In the genomic region with DNA sequence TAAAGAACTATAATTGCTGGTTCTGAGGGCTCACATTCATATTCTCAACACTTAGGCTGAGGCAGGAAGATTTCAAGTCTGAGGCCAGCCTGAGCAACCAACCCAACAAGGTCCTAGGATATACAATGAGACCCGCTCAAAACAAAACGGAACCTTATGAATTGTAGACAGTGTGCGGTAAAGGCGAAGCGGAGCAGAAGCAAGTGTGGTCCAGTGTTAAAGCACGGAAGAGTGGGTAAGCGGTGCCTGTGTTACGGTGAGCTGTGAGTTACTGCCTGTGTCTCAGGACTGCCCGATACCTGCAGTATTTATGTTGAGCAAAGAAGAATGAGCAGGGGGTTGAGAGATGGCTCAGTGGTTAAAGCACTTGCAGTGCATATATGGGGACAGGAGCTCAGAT, we compare ENCODE assay signal across 19 mouse cellular contexts.
"Had no signal": no experiment of that assay in that cellular context is flagged by ENCODE, and none has a peak within 500 bp of the region (broad histone marks: within the 10 kb centered on the region; RNA-seq: fewer than 3 reads in every experiment).

No protein-coding gene starts in this region.

- H3K9ac ChIP-seq: heart, embryonic 13.5 days; heart, embryonic 15.5 days; hindbrain, embryonic 13.5 days; hindbrain, embryonic 15.5 days; kidney, embryonic 15.5 days; limb, embryonic 13.5 days; limb, embryonic 15.5 days; liver, embryonic 12.5 days; liver, embryonic 14.5 days had no signal

- H3K36me3 ChIP-seq: heart, embryonic 13.5 days; heart, embryonic 15.5 days; hindbrain, embryonic 13.5 days; hindbrain, embryonic 15.5 days; kidney, embryonic 15.5 days; limb, embryonic 13.5 days; limb, embryonic 15.5 days had no signal

- H3K4me3 ChIP-seq: heart, embryonic 13.5 days; heart, embryonic 15.5 days; hindbrain, embryonic 13.5 days; hindbrain, embryonic 15.5 days; kidney, embryonic 15.5 days; limb, embryonic 13.5 days; limb, embryonic 15.5 days; liver, embryonic 12.5 days had no signal

- H3K27me3 ChIP-seq: heart, embryonic 13.5 days; heart, embryonic 15.5 days; hindbrain, embryonic 13.5 days; hindbrain, embryonic 15.5 days; kidney, embryonic 15.5 days; limb, embryonic 13.5 days; limb, embryonic 15.5 days; liver, embryonic 12.5 days had no signal

- H3K4me2 ChIP-seq: heart, embryonic 11.5 days; heart, embryonic 13.5 days; heart, embryonic 15.5 days; hindbrain, embryonic 13.5 days; hindbrain, embryonic 15.5 days; kidney, embryonic 15.5 days; limb, embryonic 13.5 days; limb, embryonic 15.5 days; liver, embryonic 12.5 days had no signal

- H3K9me3 ChIP-seq: heart, embryonic 13.5 days; heart, embryonic 15.5 days; hindbrain, embryonic 13.5 days; hindbrain, embryonic 15.5 days; kidney, embryonic 15.5 days; limb, embryonic 13.5 days; limb, embryonic 15.5 days; liver, embryonic 12.5 days had no signal

- DNase-seq: gastrocnemius, postnatal 14 days; gastrocnemius, postnatal 36 days; heart, postnatal 14 days; heart, postnatal 36 days; kidney, adult 11 months; layer of hippocampus, adult 9-11 months; layer of hippocampus, postnatal 36 days had no signal

- H3K27ac ChIP-seq: heart, embryonic 13.5 days; hindbrain, embryonic 13.5 days; hindbrain, embryonic 15.5 days; hindbrain, postnatal 0 days; kidney, postnatal 0 days; limb, embryonic 13.5 days; limb, embryonic 15.5 days; liver, embryonic 12.5 days; liver, embryonic 14.5 days had no signal
